Mouse (Mus musculus) midbrain, embryonic 14.5 days (tissue): ENCODE results near the gene Polr3k. TPM values are rescaled to one million over a fixed set of nuclear protein-coding genes. Genes with fewer than 3 reads are reported as not detected.

Source experiments
- ATAC-seq: fragments of 200-750 bp; cut with Nextera tagmentation; 2 replicates; pipeline ENCODE4 v1.8.0; 2017; ENCODE audit warnings: moderate number of reproducible peaks, moderate library complexity; ENCODE audit not compliant: low FRiP score, low TSS enrichment
- DNase-seq: peaks from one replicate; pipeline ENCODE4 v3.0.0-alpha.2; 2015
- H3K27ac ChIP-seq: fragments of 300-500 bp; sonication (generic); replicated peaks from 2 replicates; pipeline ENCODE4 v1.5.1; 2014; ENCODE audit warnings: mild to moderate bottlenecking, low read depth, low read length, moderate library complexity
- H3K27me3 ChIP-seq: fragments of 300-500 bp; sonication (generic); 2 replicates; pipeline ENCODE4 v1.6.1; 2014; ENCODE audit warnings: low read length, control low read depth, mixed read lengths; ENCODE audit not compliant: control insufficient read depth, insufficient read depth
- H3K36me3 ChIP-seq: fragments of 300-500 bp; sonication (generic); 2 replicates; pipeline ENCODE4 v1.6.1; 2014; ENCODE audit warnings: low read length, control low read depth; ENCODE audit not compliant: control insufficient read depth, insufficient read depth
- H3K4me1 ChIP-seq: fragments of 300-500 bp; sonication (generic); 2 replicates; pipeline ENCODE4 v1.6.1; 2014; ENCODE audit warnings: mild to moderate bottlenecking, antibody characterized with exemption, low read length, control low read depth; ENCODE audit not compliant: control insufficient read depth, insufficient read depth
- H3K4me2 ChIP-seq: fragments of 300-500 bp; sonication (generic); 2 replicates; pipeline ENCODE4 v1.6.1; 2014; ENCODE audit warnings: mild to moderate bottlenecking, low read length, moderate library complexity
- H3K4me3 ChIP-seq: fragments of 300-500 bp; sonication (generic); replicated peaks from 2 replicates; pipeline ENCODE4 v1.5.1; 2014; ENCODE audit warnings: low read depth, low read length
- H3K9ac ChIP-seq: fragments of 300-500 bp; sonication (generic); replicated peaks from 2 replicates; pipeline ENCODE4 v1.6.1; 2014; ENCODE audit warnings: mild to moderate bottlenecking, low read length, moderate library complexity
- H3K9me3 ChIP-seq: fragments of 300-500 bp; sonication (generic); 2 replicates; pipeline ENCODE4 v1.6.1; 2016; ENCODE audit warnings: low read length, control low read depth, mixed read lengths; ENCODE audit not compliant: control insufficient read depth
- WGBS: fragments of 180-500 bp; shearing (Covaris S2); extraction: QIAGEN DNeasy Blood & Tissue Kit; methylation state at CpG from one replicate; pipeline ENCODE4 v1.1.7; 2014; 5-methylcytosine and 5-hydroxymethylcytosine counted together
- polyA plus RNA-seq: library from polyadenylated mRNA; unstranded; fragments of >200 nt; fragmentation: Nextera tagmentation; extraction: Ambion mirVana; gene quantifications from 2 replicates; pipeline ENCODE4 v1.2.1, GENCODE M21; 2014

Polr3k gene
- polyA plus RNA-seq = 84.6 and 94.9 TPM in 2 replicates

GRCm38 (mm10) chr2:181863791-181864535 is at the start of gene Polr3k:
Gene Polr3k, plus strand, starts transcription at chr2:181864337.
- peaks cover 18% of the 10 kb centered on the region for H3K4me1 ChIP-seq
- H3K4me3 ChIP-seq = peak within 1 kb of the TSS; percentile 86
- H3K9me3 ChIP-seq = no peaks in the 10 kb centered on the region
- no peaks in the 10 kb centered on the region for H3K27me3 ChIP-seq
- peak within 1 kb of the TSS; percentile 76 for H3K9ac ChIP-seq
- ATAC-seq = peak; percentile 100
- peak within 1 kb of the TSS; percentile 87 for H3K27ac ChIP-seq
- H3K36me3 ChIP-seq = peaks cover 22% of the 10 kb centered on the region
- peak; percentile 97 for DNase-seq
- WGBS = under 1% methylated on average over 35 of the region's 35 CpGs
- peak within 1 kb of the TSS; percentile 72 for H3K4me2 ChIP-seq

GRCm38 (mm10) chr2:181829032-181829650 is 35.0 kb upstream of the Polr3k start:
- no peak for DNase-seq
- Histone ChIP-seq H3K27me3 (no peaks in the 10 kb centered on the region), H3K9ac (no peak overlapping the region), H3K27ac (no peak overlapping the region), H3K4me1 (no peaks in the 10 kb centered on the region), H3K4me2 (no peak overlapping the region), H3K9me3 (no peaks in the 10 kb centered on the region), H3K4me3 (no peak overlapping the region), H3K36me3 (peaks cover 52% of the 10 kb centered on the region)
- 81% methylated on average over 2 of the region's 2 CpGs for WGBS
- ATAC-seq = no peak

GRCm38 (mm10) chr2:181832745-181833144 is 31.4 kb upstream of the Polr3k start:
- DNase-seq (no peak), ATAC-seq (no peak)
- Histone ChIP-seq H3K9me3 (no peaks in the 10 kb centered on the region), H3K9ac (no peak overlapping the region), H3K27ac (no peak overlapping the region), H3K36me3 (peaks cover 20% of the 10 kb centered on the region), H3K4me2 (no peak overlapping the region), H3K4me3 (no peak overlapping the region), H3K27me3 (no peaks in the 10 kb centered on the region), H3K4me1 (peaks cover 3% of the 10 kb centered on the region; the same call in 1 of the 2 replicates)
- WGBS = 76% methylated on average over 2 of the region's 2 CpGs

GRCm38 (mm10) chr2:181837372-181838292 is 26.5 kb upstream of the Polr3k start, which contains the start of gene Pcmtd2:
Gene Pcmtd2, plus strand, starts transcription at chr2:181837854.
- 1% methylated on average over 35 of the region's 35 CpGs for WGBS
- H3K4me2 ChIP-seq = peak within 1 kb of the TSS; percentile 66
- peak; percentile 97 for DNase-seq
- H3K9me3 ChIP-seq = no peaks in the 10 kb centered on the region
- peak; percentile 99 for ATAC-seq
- peak within 1 kb of the TSS; percentile 65 for H3K4me3 ChIP-seq
- H3K27me3 ChIP-seq = no peaks in the 10 kb centered on the region
- H3K36me3 ChIP-seq = peaks cover 11% of the 10 kb centered on the region
- peaks cover 10% of the 10 kb centered on the region; the same call in 1 of the 2 replicates for H3K4me1 ChIP-seq
- H3K27ac ChIP-seq = peak within 1 kb of the TSS; percentile 86
- peak within 1 kb of the TSS; percentile 66 for H3K9ac ChIP-seq

GRCm38 (mm10) chr2:181838293-181838680 is 25.9 kb upstream of the Polr3k start:
- DNase-seq (peak; percentile 38), ATAC-seq (peak; percentile 36; the same call in 1 of the 2 replicates)
- Histone ChIP-seq H3K27ac (peak overlapping the region; percentile 86), H3K36me3 (peaks cover 14% of the 10 kb centered on the region), H3K4me2 (peak overlapping the region; percentile 66), H3K9ac (peak overlapping the region; percentile 66), H3K4me1 (peaks cover 10% of the 10 kb centered on the region; the same call in 1 of the 2 replicates), H3K9me3 (no peaks in the 10 kb centered on the region), H3K27me3 (no peaks in the 10 kb centered on the region), H3K4me3 (peak overlapping the region; percentile 65)
- WGBS = under 1% methylated on average over 3 of the region's 3 CpGs

GRCm38 (mm10) chr2:181845709-181846394 is 18.3 kb upstream of the Polr3k start:
- Histone ChIP-seq H3K9ac (no peak overlapping the region), H3K27ac (no peak overlapping the region), H3K36me3 (peaks cover 65% of the 10 kb centered on the region), H3K4me3 (no peak overlapping the region), H3K4me1 (no peaks in the 10 kb centered on the region), H3K4me2 (no peak overlapping the region), H3K9me3 (no peaks in the 10 kb centered on the region), H3K27me3 (no peaks in the 10 kb centered on the region)
- no peak for DNase-seq
- 77% methylated on average over 5 of the region's 5 CpGs for WGBS
- no peak for ATAC-seq

GRCm38 (mm10) chr2:181864536-181864860 is 361 bp downstream of the Polr3k start:
- peaks cover 27% of the 10 kb centered on the region for H3K36me3 ChIP-seq
- no peak for DNase-seq
- peak; percentile 39; the same call in 1 of the 2 replicates for ATAC-seq

GRCm38 (mm10) chr2:181866931-181867330 is 2.8 kb downstream of the Polr3k start:
- Histone ChIP-seq H3K4me2 (no peak overlapping the region), H3K27me3 (no peaks in the 10 kb centered on the region), H3K9ac (no peak overlapping the region), H3K9me3 (no peaks in the 10 kb centered on the region), H3K4me1 (peaks cover 18% of the 10 kb centered on the region), H3K36me3 (peaks cover 41% of the 10 kb centered on the region), H3K4me3 (no peak overlapping the region), H3K27ac (no peak overlapping the region)
- DNase-seq (peak; percentile 87), ATAC-seq (no peak)
- 65% methylated on average over 5 of the region's 5 CpGs for WGBS

More at GRCm38 (mm10) chr2:181864536-181864860, 361 bp downstream of the Polr3k start:
- WGBS = under 1% methylated on average over 22 of the region's 22 CpGs
- H3K4me2 ChIP-seq = peak overlapping the region; percentile 72
- peak overlapping the region; percentile 76 for H3K9ac ChIP-seq
- H3K4me1 ChIP-seq = peaks cover 18% of the 10 kb centered on the region
- H3K27me3 ChIP-seq = no peaks in the 10 kb centered on the region
- peak overlapping the region; percentile 86 for H3K4me3 ChIP-seq
- no peaks in the 10 kb centered on the region for H3K9me3 ChIP-seq
- H3K27ac ChIP-seq = peak overlapping the region; percentile 87
